Mouse (Mus musculus) lung, postnatal 0 days (tissue): ENCODE measurements around the gene Mb21d2. TPM values are rescaled to one million over a fixed set of nuclear protein-coding genes. Genes with fewer than 3 reads are reported as not detected.

ENCODE experiments used
- ATAC-seq: fragments of 200-750 bp; cut with Nextera tagmentation; 2 replicates; pipeline ENCODE4 v1.8.0; 2017; ENCODE audit warnings: moderate library complexity
- DNase-seq: peaks from one replicate; pipeline ENCODE4 v3.0.0-alpha.2; 2016; ENCODE audit warnings: low spot score
- H3K27ac ChIP-seq: fragments of 300-500 bp; sonication (generic); 2 replicates; pipeline ENCODE4 v1.5.1; 2014; ENCODE audit warnings: antibody characterized with exemption, mild to moderate bottlenecking, low read length, mixed read lengths
- H3K27me3 ChIP-seq: fragments of 300-500 bp; sonication (generic); replicated peaks from 2 replicates; pipeline ENCODE4 v1.6.1; 2014; ENCODE audit warnings: low read length, mixed read lengths; ENCODE audit not compliant: insufficient read depth
- H3K36me3 ChIP-seq: fragments of 300-500 bp; sonication (generic); 2 replicates; pipeline ENCODE4 v1.6.1; 2014; ENCODE audit warnings: low read length, mixed read lengths; ENCODE audit not compliant: insufficient read depth
- H3K4me1 ChIP-seq: fragments of 300-500 bp; sonication (generic); 2 replicates; pipeline ENCODE4 v1.6.1; 2014; ENCODE audit warnings: antibody characterized with exemption, low read depth, low read length, mixed read lengths; ENCODE audit not compliant: insufficient read depth
- H3K4me2 ChIP-seq: fragments of 300-500 bp; sonication (generic); replicated peaks from 2 replicates; pipeline ENCODE4 v1.6.1; 2014; ENCODE audit warnings: low read depth, mild to moderate bottlenecking, low read length, moderate library complexity, mixed read lengths
- H3K4me3 ChIP-seq: fragments of 300-500 bp; sonication (generic); 2 replicates; pipeline ENCODE4 v1.5.1; 2014; ENCODE audit warnings: low read depth, low read length
- H3K9ac ChIP-seq: fragments of 300-500 bp; sonication (generic); replicated peaks from 2 replicates; pipeline ENCODE4 v1.6.1; 2014; ENCODE audit warnings: low read depth, mild to moderate bottlenecking
- H3K9me3 ChIP-seq: fragments of 300-500 bp; sonication (generic); 2 replicates; pipeline ENCODE4 v1.6.1; 2016; ENCODE audit warnings: low read length, mixed read lengths
- CTCF ChIP-seq: IDR thresholded peaks from 2 replicates; pipeline ENCODE4 v1.5.1; 2016; ENCODE audit warnings: antibody characterized with exemption, mild to moderate bottlenecking
- EP300 ChIP-seq: IDR thresholded peaks from 2 replicates; pipeline ENCODE4 v1.6.1; 2016; ENCODE audit warnings: antibody characterized with exemption, mild to moderate bottlenecking, control low read depth
- WGBS: fragments of 180-500 bp; shearing (Covaris S2); extraction: QIAGEN DNeasy Blood & Tissue Kit; methylation state at CpG from one replicate; pipeline ENCODE4 v1.1.7; 2014; 5-methylcytosine and 5-hydroxymethylcytosine counted together
- polyA plus RNA-seq: library from polyadenylated mRNA; unstranded; fragments of >200 nt; fragmentation: Nextera tagmentation; extraction: Ambion mirVana; gene quantifications from 2 replicates; pipeline ENCODE4 v1.2.1, GENCODE M21; 2015

The Mb21d2 gene
- polyA plus RNA-seq, 1 experiment from 2014 or later = 3.8 TPM

DNA sequence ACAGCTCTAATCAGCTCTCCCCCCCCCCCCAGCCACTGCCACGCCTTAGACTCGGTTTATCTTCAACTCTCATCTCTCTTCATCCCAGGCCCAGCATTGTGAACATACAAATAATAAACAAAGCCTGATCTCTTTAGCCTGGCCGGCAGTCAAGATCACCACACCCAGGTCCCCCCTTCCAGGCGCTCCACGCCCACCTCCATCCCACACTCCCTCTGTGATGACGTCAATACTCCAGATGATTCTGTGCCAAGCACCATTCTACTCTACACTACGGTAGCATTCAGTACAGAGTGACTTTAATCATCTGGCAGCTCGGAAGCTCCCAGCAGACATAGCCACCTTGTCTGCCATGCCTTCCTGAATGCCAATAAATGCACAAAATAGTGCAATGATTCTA, 47.7 kb downstream of the Mb21d2 start:
- TF ChIP-seq CTCF (no peak), EP300 (peak; percentile 65)
- no peak overlapping the region for H3K9ac ChIP-seq
- H3K27me3 ChIP-seq = no peaks in the 10 kb centered on the region
- H3K9me3 ChIP-seq = no peaks in the 10 kb centered on the region
- DNase-seq = peak; percentile 68
- H3K4me1 ChIP-seq = peaks cover 10% of the 10 kb centered on the region; the same call in 1 of the 2 replicates
- no peaks in the 10 kb centered on the region for H3K36me3 ChIP-seq
- H3K27ac ChIP-seq = no peak overlapping the region
- WGBS = 16% methylated on average over 8 of the region's 8 CpGs
- peak; percentile 81 for ATAC-seq
- no peak overlapping the region for H3K4me2 ChIP-seq
- H3K4me3 ChIP-seq = no peak overlapping the region

DNA sequence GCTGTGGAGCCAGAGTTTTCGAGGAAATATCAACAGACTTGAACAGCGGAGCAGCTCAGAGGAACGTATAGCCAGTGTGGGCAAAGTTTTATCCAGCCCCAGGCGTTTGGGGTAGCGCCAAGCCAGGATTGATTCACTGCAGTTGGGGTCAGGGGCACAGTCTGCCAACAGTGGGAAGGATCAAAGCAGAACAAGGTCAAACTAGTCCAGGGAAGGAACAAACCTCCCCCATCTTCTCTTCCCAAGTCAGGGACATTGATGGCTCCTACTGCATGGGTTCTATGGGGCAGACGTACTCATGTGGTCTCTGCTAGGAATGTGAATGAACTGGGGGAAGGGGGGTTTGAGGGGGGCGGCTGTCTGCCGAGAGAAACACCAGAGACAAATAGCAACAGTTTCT, 48.7 kb downstream of the Mb21d2 start:
- H3K9me3 ChIP-seq = no peaks in the 10 kb centered on the region
- no peak overlapping the region for H3K4me3 ChIP-seq
- TF ChIP-seq EP300 (peak; percentile 9; the same call in 1 of the 2 replicates), CTCF (no peak)
- H3K4me2 ChIP-seq = 0 out of 2 replicates have a peak overlapping the region, but pooled peaks have one; percentile 18
- ATAC-seq = 0 out of 2 replicates have a peak, but pooled peaks have one; percentile 3
- H3K9ac ChIP-seq = no peak overlapping the region
- no peak overlapping the region for H3K27ac ChIP-seq
- H3K27me3 ChIP-seq = no peaks in the 10 kb centered on the region
- 8% methylated on average over 8 of the region's 8 CpGs for WGBS
- no peak for DNase-seq
- no peaks in the 10 kb centered on the region for H3K36me3 ChIP-seq
- H3K4me1 ChIP-seq = peaks cover 10% of the 10 kb centered on the region; the same call in 1 of the 2 replicates

DNA sequence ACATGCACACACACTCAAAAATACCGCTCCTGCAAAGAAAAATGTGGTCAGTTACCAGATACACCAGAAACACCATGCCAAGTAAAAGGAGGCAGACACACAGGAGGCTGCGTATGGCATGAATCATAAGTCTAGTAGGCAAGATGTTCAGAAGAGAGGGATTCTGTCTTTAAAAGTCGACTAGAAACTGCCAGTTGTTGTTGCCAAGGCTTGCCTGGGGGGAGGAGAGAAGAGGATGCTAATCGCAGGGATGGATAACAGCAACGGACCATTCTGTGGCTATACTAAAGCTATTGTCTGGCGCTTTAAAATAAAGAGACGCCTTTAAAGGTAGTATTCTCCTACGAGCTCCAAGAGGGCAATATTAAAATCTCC, 49.2 kb downstream of the Mb21d2 start:
- H3K27ac ChIP-seq = no peak overlapping the region
- H3K4me1 ChIP-seq = peaks cover 10% of the 10 kb centered on the region; the same call in 1 of the 2 replicates
- ATAC-seq (no peak), DNase-seq (no peak)
- H3K36me3 ChIP-seq = no peaks in the 10 kb centered on the region
- 27% methylated on average over 8 of the region's 8 CpGs for WGBS
- H3K4me2 ChIP-seq = no peak overlapping the region; the same call in 1 of the 2 replicates
- H3K9ac ChIP-seq = no peak overlapping the region
- no peaks in the 10 kb centered on the region for H3K27me3 ChIP-seq
- H3K4me3 ChIP-seq = no peak overlapping the region
- no peaks in the 10 kb centered on the region for H3K9me3 ChIP-seq
- TF ChIP-seq CTCF (no peak), EP300 (no peak)

DNA sequence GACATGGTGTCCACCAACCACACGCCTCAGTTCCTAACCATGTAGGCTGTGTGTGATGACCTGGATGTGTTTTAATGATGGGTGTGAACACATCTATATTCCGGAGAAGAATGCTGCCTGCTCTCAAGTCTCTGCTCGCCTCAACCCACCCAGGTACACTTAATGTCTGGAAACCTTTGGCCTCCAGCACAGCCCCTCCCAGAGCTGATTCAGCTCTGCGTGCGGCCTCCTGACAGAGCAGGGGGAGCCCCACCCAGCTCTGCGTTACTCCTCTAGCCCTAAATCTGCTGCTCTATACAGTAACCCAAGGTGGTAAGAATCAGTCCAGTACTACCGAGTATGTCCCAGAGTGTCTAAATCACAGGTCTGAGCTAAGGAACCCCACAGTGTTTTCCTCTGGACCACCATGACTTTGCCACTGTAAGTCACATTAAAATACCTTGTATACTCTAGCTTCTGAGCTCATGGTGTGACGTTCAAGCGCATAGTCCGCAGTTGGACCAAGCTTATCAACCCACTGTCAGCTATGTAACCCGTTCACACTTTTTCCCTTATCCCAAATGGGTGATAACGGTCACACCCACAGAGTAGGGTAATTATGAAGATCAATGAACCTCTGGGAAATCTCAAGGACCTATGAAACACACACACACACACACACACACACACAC, 49.7 kb downstream of the Mb21d2 start:
- Histone ChIP-seq H3K4me1 (peaks cover 10% of the 10 kb centered on the region; the same call in 1 of the 2 replicates), H3K27ac (no peak overlapping the region), H3K27me3 (no peaks in the 10 kb centered on the region), H3K36me3 (no peaks in the 10 kb centered on the region), H3K4me2 (no peak overlapping the region), H3K9ac (no peak overlapping the region), H3K4me3 (no peak overlapping the region), H3K9me3 (no peaks in the 10 kb centered on the region)
- ATAC-seq = no peak
- 71% methylated on average over 12 of the region's 12 CpGs for WGBS
- DNase-seq = no peak
- TF ChIP-seq EP300 = no peak
- TF ChIP-seq CTCF = no peak

DNA sequence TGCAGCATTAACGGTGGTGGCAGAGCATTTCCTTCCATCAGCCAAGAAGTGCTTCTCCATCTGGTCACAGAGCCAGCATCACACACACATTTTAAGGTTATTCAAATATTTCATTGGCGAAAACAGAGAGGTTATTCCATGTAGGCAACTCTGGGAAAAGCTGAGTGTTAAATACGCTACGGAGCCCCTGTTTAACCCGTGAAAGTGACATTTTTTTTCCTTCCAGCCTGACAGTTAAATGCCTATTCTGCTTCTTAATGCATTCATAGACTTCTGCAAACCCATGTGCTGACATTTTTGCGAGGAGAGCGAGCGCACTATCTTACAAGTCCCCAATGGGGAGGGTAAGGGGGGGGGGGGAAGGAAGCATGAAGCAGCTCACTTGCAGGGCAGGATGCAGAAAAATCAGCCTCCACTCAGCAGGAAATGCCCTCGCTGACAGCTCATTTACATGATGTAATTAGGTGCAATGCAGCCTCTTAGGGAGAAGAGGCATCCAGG, 52.3 kb downstream of the Mb21d2 start:
- no peak overlapping the region for H3K9ac ChIP-seq
- H3K9me3 ChIP-seq = no peaks in the 10 kb centered on the region
- H3K4me3 ChIP-seq = no peak overlapping the region
- no peaks in the 10 kb centered on the region for H3K36me3 ChIP-seq
- peaks cover 10% of the 10 kb centered on the region; the same call in 1 of the 2 replicates for H3K4me1 ChIP-seq
- ATAC-seq = no peak
- TF ChIP-seq CTCF (no peak), EP300 (no peak)
- no peaks in the 10 kb centered on the region for H3K27me3 ChIP-seq
- WGBS = 48% methylated on average over 9 of the region's 9 CpGs
- H3K4me2 ChIP-seq = no peak overlapping the region
- no peak for DNase-seq
- no peak overlapping the region for H3K27ac ChIP-seq

DNA sequence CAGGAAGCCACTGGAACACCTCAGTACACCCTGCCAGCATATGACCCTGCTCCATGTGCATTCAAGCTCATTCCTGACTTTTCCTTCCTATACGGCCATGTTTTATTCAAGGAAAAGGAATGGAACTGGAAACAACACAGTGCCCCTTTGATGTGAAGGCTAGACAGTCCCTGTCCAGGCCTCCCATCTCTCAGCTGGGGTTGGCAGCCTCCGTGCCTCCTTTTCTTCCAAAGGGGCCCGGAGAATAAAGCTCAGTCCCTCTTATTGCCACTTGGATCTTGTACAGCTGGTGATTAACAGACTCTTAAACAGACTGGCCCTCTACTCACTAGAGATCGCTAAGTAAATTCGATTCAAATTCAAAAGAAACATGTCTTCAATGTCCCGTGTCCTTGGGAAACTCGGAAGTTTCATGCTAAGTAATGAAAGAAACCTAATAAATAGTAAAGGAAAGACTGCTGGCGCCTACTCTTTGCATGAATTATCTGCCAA, 56.0 kb downstream of the Mb21d2 start:
- ATAC-seq (no peak), DNase-seq (no peak)
- Histone ChIP-seq H3K9ac (no peak overlapping the region), H3K4me2 (no peak overlapping the region), H3K4me3 (no peak overlapping the region), H3K36me3 (no peaks in the 10 kb centered on the region), H3K27me3 (no peaks in the 10 kb centered on the region), H3K9me3 (no peaks in the 10 kb centered on the region), H3K4me1 (no peaks in the 10 kb centered on the region; the same call in 1 of the 2 replicates), H3K27ac (no peak overlapping the region)
- 63% methylated on average over 8 of the region's 8 CpGs for WGBS
- TF ChIP-seq EP300 (no peak), CTCF (no peak)
